Mouse (Mus musculus) erythroblast, embryonic 14.5 days (primary cell): ENCODE measurements around the gene Elp6.

Experiments used
- GATA1 ChIP-seq: IDR thresholded peaks from 2 replicates; pipeline ENCODE4 v1.6.1; 2012; ENCODE audit warnings: low read length, inconsistent platforms, mixed read lengths
- TAL1 ChIP-seq: IDR thresholded peaks from 3 replicates; pipeline ENCODE4 v1.6.1; 2012; ENCODE audit warnings: low read length, inconsistent platforms, mixed read lengths

GRCm38 (mm10) chr9:110342008-110342407, 37.0 kb downstream of the Elp6 start:
- TF ChIP-seq TAL1 (no peak), GATA1 (no peak)
